Mouse (Mus musculus): ENCODE measurements around the gene Celf3.

DNA sequence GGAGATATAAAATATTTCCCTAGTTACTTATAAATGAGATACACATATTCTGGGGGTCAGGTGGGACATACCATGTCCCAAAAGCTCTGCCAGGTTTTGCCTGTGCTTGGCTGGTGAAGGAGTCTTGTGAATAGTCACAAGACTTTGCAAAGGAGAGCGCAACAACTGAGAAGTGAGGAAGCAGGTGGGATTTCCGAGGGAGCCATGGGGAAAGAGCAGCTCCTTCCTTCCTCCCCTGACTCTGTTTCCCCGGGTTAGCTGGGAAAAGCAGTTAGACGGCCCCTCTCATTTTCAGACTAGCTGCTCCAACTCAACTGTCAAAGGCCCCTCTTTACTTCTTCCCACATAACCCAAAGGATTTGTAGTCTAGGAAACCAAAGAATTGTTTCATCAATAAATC, 19.1 kb downstream of the Celf3 start:
- TF ChIP-seq EP300 (IDR thresholded peaks at IDR 0.05; ENCODE audit: low read depth) (no peak), CTCF (IDR thresholded peaks at IDR 0.05; ENCODE audit: low read depth) (no peak)

All from liver, embryonic 14.5 days (tissue).